Comparison of ENCODE assay signal across 9 mouse cellular contexts in genomic region chr7:74367350-74367749, GRCm38 (mm10).
DNase-seq lines count a peak whose midpoint lies in the region; ATAC-seq and TF ChIP-seq lines count a peak whose summit lies in the region.
"Had no signal": no experiment of that assay in that cellular context is flagged by ENCODE, and none has a peak within 500 bp of the region (broad histone marks: within the 10 kb centered on the region; RNA-seq: fewer than 3 reads in every experiment).

No protein-coding gene starts in this region.

- peaks cover 3% of the 10 kb centered on the region for H3K4me1 ChIP-seq in heart, adult 2 months (ENCODE audit: control insufficient read depth, insufficient read depth, low read length)
- H3K4me1 ChIP-seq in heart, embryonic 11.5 days (ENCODE audit: control insufficient read depth, insufficient read depth, low read length) = peaks cover 26% of the 10 kb centered on the region
- peaks cover 36% of the 10 kb centered on the region for H3K4me1 ChIP-seq in hindbrain, embryonic 13.5 days (replicated peaks)
- no peaks in the 10 kb centered on the region for H3K4me1 ChIP-seq in liver, embryonic 14.5 days (replicated peaks; ENCODE audit: control insufficient read depth in 2 of 2, insufficient read depth in 2 of 2, low read length in 1 of 2)

- no peak overlapping the region for H3K4me2 ChIP-seq in heart, embryonic 11.5 days
- peak overlapping the region; percentile 28 for H3K4me2 ChIP-seq in hindbrain, embryonic 13.5 days
- no peak overlapping the region for H3K4me2 ChIP-seq in liver, embryonic 14.5 days (ENCODE audit: low read depth)
- H3K4me2 ChIP-seq: heart, embryonic 13.5 days had no signal

- no peaks in the 10 kb centered on the region for H3K9me3 ChIP-seq in heart, embryonic 11.5 days (replicated peaks; ENCODE audit: control insufficient read depth, low read length)
- H3K9me3 ChIP-seq in hindbrain, embryonic 13.5 days = no peaks in the 10 kb centered on the region
- no peaks in the 10 kb centered on the region for H3K9me3 ChIP-seq in liver, embryonic 14.5 days (ENCODE audit: control insufficient read depth, low read length)
- H3K9me3 ChIP-seq: heart, embryonic 13.5 days had no signal

- peak in 1 of 2 experiments; percentile 37 for DNase-seq in heart, adult 2 months
- peak; percentile 41 for DNase-seq in ES-CJ7 (ENCODE audit: low read depth, low spot score)
- DNase-seq in embryo, embryonic 10 days (ENCODE audit: low spot score) = peak; percentile 80
- no peak for DNase-seq in liver, embryonic 14.5 days (ENCODE audit: low read depth in 3 of 3, low spot score in 3 of 3)
- peak; percentile 75 for DNase-seq in retina, postnatal 1 day

- H3K27me3 ChIP-seq in heart, adult 2 months (ENCODE audit: control insufficient read depth, insufficient read depth, low read length) = no peaks in the 10 kb centered on the region
- no peaks in the 10 kb centered on the region for H3K27me3 ChIP-seq in heart, embryonic 11.5 days (ENCODE audit: control insufficient read depth, insufficient read depth, low read length)
- H3K27me3 ChIP-seq in hindbrain, embryonic 13.5 days = 0 out of 2 replicates have a peak, but pooled peaks cover 2% of the 10 kb centered on the region
- H3K27me3 ChIP-seq in liver, embryonic 14.5 days (ENCODE audit: control insufficient read depth, insufficient read depth, low read length) = no peaks in the 10 kb centered on the region

- TF ChIP-seq POLR2A in heart, adult 2 months (IDR thresholded peaks at IDR 0.05; ENCODE audit: insufficient read depth, low read depth, low read length) = no peak

- no peak overlapping the region for H3K9ac ChIP-seq in heart, adult 2 months (ENCODE audit: low read depth, low read length)
- no peak overlapping the region for H3K9ac ChIP-seq in heart, embryonic 11.5 days (ENCODE audit: low read depth, low read length)
- no peak overlapping the region for H3K9ac ChIP-seq in hindbrain, embryonic 13.5 days
- H3K9ac ChIP-seq in liver, embryonic 14.5 days (replicated peaks) = no peak overlapping the region
- H3K9ac ChIP-seq: heart, embryonic 13.5 days had no signal

- no peak for TF ChIP-seq EP300 in heart, adult 2 months (IDR thresholded peaks at IDR 0.05; ENCODE audit: insufficient read depth, low read depth, low read length)
- no peak for TF ChIP-seq EP300 in liver, embryonic 14.5 days (IDR thresholded peaks at IDR 0.05; ENCODE audit: low read depth)

- H3K36me3 ChIP-seq in heart, adult 2 months (ENCODE audit: control insufficient read depth, insufficient read depth, low read length) = no peaks in the 10 kb centered on the region
- no peaks in the 10 kb centered on the region for H3K36me3 ChIP-seq in heart, embryonic 11.5 days (ENCODE audit: control insufficient read depth, insufficient read depth, low read length)
- H3K36me3 ChIP-seq in hindbrain, embryonic 13.5 days = no peaks in the 10 kb centered on the region
- no peaks in the 10 kb centered on the region for H3K36me3 ChIP-seq in liver, embryonic 14.5 days (replicated peaks; ENCODE audit: control insufficient read depth, insufficient read depth, low read depth)
- H3K36me3 ChIP-seq: heart, embryonic 13.5 days had no signal

- peaks cover 2% of the 10 kb centered on the region; the same call in 1 of the 2 replicates for H3K79me2 ChIP-seq in heart, adult 2 months (replicated peaks; ENCODE audit: control insufficient read depth, insufficient read depth, low read length)

- ATAC-seq in heart, embryonic 11.5 days (replicated peaks; ENCODE audit: insufficient number of reproducible peaks, low FRiP score, low TSS enrichment) = no peak
- no peak for ATAC-seq in hindbrain, embryonic 13.5 days (ENCODE audit: low FRiP score)
- no peak for ATAC-seq in liver, embryonic 14.5 days (ENCODE audit: insufficient read depth)
- no peak for ATAC-seq in megakaryocyte, adult 5-6 weeks (ENCODE audit: poor library complexity, severe bottlenecking)

- TF ChIP-seq CTCF in heart, adult 2 months (IDR thresholded peaks at IDR 0.05) = peak; percentile 78
- TF ChIP-seq CTCF in liver, embryonic 14.5 days (IDR thresholded peaks at IDR 0.05; ENCODE audit: low read depth) = peak; percentile 48

- WGBS in heart, adult 2 months = 30% methylated on average over 7 of the region's 7 CpGs
- WGBS in heart, embryonic 11.5 days (ENCODE audit: insufficient replicate concordance) = 41% methylated on average over 7 of the region's 7 CpGs
- WGBS in hindbrain, embryonic 13.5 days = 34% methylated on average over 7 of the region's 7 CpGs
- whole genome bisulfite sequencing in liver, embryonic 14.5 days (ENCODE audit: insufficient replicate concordance) = 47% methylated on average over 7 of the region's 7 CpGs

- no peak overlapping the region for H3K27ac ChIP-seq in heart, adult 2 months
- no peak overlapping the region for H3K27ac ChIP-seq in heart, embryonic 11.5 days (ENCODE audit: low read depth, low read length)
- peak overlapping the region; percentile 42; the same call in 1 of the 2 replicates for H3K27ac ChIP-seq in hindbrain, embryonic 13.5 days
- no peak overlapping the region for H3K27ac ChIP-seq in liver, embryonic 14.5 days
- H3K27ac ChIP-seq: heart, embryonic 13.5 days had no signal

- intact Hi-C loops in heart, adult 2 months (cut with DNase I) = no loop called here

- H3K4me3 ChIP-seq in heart, adult 2 months = no peak overlapping the region
- H3K4me3 ChIP-seq in heart, embryonic 11.5 days (ENCODE audit: low read depth, low read length) = no peak overlapping the region
- no peak overlapping the region for H3K4me3 ChIP-seq in hindbrain, embryonic 13.5 days
- no peak overlapping the region for H3K4me3 ChIP-seq in liver, embryonic 14.5 days (ENCODE audit: insufficient read depth in 1 of 2, low read depth in 2 of 2, low read length in 2 of 2)
- H3K4me3 ChIP-seq: heart, embryonic 13.5 days had no signal

Comparison
In these comparisons a context has a peak if more than half of its experiments do, and no peak if none do; other contexts are left out.
1. DNase-seq: peak in ES-CJ7 (single experiment), embryo, embryonic 10 days (single experiment) and retina, postnatal 1 day (single experiment); none in liver, embryonic 14.5 days (0 of 3).